Comparison of ENCODE assay signal across 1 mouse cellular context in genomic region chr2:166980161-166980560, GRCm38 (mm10).
TF ChIP-seq lines count a peak whose summit lies in the region.

No protein-coding gene starts in this region.

TF ChIP-seq in CH12.LX, 34 proteins besides CTCF, POLR2A, EP300 and RAD21 (continued from another document):
- no peak for TF ChIP-seq MAZ (IDR thresholded peaks at IDR 0.05; ENCODE audit: low read depth, low read length)
- TF ChIP-seq NELFE (IDR thresholded peaks at IDR 0.05; ENCODE audit: low read depth, low read length), result no peak
- no peak for TF ChIP-seq MAX (IDR thresholded peaks at IDR 0.05; ENCODE audit: low read length)
- TF ChIP-seq TCF12 (IDR thresholded peaks at IDR 0.05; ENCODE audit: low read depth, low read length), result no peak
